Mouse (Mus musculus): ENCODE results near the gene Kin.

DNA sequence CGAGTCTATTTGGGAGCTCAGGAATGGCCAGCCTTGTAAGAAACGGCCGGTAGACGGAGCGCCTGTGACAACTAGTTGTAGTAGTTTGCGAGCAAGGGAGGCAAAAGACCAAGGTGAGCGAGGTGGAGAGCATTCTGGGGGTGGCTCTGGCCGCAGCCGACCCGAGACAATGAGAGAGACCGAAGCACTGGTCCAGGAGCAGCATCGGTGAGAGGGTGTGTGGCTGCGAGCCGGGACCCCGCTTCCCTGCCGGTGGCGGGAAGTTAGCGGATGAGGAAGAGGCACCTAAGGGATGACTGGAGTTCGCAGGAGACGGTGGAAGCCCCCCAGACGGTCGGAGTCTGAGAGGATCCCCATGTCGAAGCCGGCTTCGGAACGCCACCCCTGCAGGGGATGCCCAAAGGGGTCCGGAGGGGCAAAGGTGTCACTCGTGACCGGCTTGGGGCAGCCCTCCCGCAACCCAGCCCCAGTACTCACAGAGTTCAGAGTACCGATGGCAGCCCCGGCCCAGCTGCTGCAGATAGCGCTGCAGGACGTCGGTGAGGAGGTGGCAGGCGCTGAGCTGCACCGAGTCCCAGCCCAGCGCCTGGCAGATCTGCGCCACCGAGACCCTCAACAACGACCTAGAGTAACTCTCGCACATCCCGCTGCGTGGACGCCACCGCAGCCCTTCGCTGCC, 32.5 kb upstream of the Kin start:
- peak; percentile 57 for TF ChIP-seq CTCF (IDR thresholded peaks at IDR 0.05; ENCODE audit: low read depth)
- no peak for TF ChIP-seq EP300 (optimal IDR thresholded peaks at IDR 0.05)
